Mouse (Mus musculus): ENCODE data around the gene Krtap3-3.
A peak's percentile ranks its signal among the peaks of the same experiment; 100 is the strongest.
"Not testable (repeated sequence)": the region's sequence is repeated elsewhere in the genome, so short reads cannot be mapped to it uniquely, and the experiment has no call there.

The Krtap3-3 gene

GRCm38 (mm10) chr11:99550765-99551164 is at the start of gene Krtap3-3:
Gene Krtap3-3, minus strand, starts transcription at chr11:99550865.
- DNase-seq (ENCODE audit: low spot score) = no peak

- not testable (repeated sequence) for DNase-seq (ENCODE audit: low spot score)
These were observed 47.1 kb upstream of the Krtap3-3 start, which contains the start of gene Krtap9-3 for GRCm38 (mm10) chr11:99597742-99598141. Gene Krtap9-3, minus strand, starts transcription at chr11:99598105.

- DNase-seq (ENCODE audit: low spot score) = no peak
These were observed 40.3 kb upstream of the Krtap3-3 start, which contains the start of gene Krtap1-3 for GRCm38 (mm10) chr11:99590981-99591380. Gene Krtap1-3, minus strand, starts transcription at chr11:99591339.

GRCm38 (mm10) chr11:99585096-99585495 is 34.4 kb upstream of the Krtap3-3 start:
- DNase-seq (ENCODE audit: low spot score) = no peak

GRCm38 (mm10) chr11:99583245-99583704 is 32.6 kb upstream of the Krtap3-3 start, which contains the start of gene Krtap1-4:
Gene Krtap1-4, minus strand, starts transcription at chr11:99583654.
- DNase-seq (ENCODE audit: low spot score) = no peak

- no peak for DNase-seq (ENCODE audit: low spot score)
These were observed 30.9 kb upstream of the Krtap3-3 start for GRCm38 (mm10) chr11:99581564-99581963.

- no peak for DNase-seq (ENCODE audit: low spot score)
These were observed 30.4 kb upstream of the Krtap3-3 start for GRCm38 (mm10) chr11:99581051-99581450.

- DNase-seq (ENCODE audit: low spot score) = no peak
These were observed 30.0 kb upstream of the Krtap3-3 start, which contains the start of gene Krtap1-5 for GRCm38 (mm10) chr11:99580636-99581035. Gene Krtap1-5, minus strand, starts transcription at chr11:99581016.

GRCm38 (mm10) chr11:99574106-99574505 is 23.4 kb upstream of the Krtap3-3 start:
- peak; percentile 30 for DNase-seq (ENCODE audit: low spot score)

- DNase-seq (ENCODE audit: low spot score) = no peak
These were observed 22.5 kb upstream of the Krtap3-3 start for GRCm38 (mm10) chr11:99573164-99573563.

GRCm38 (mm10) chr11:99566530-99566929 is 15.9 kb upstream of the Krtap3-3 start, which contains the start of gene Krtap3-1:
Gene Krtap3-1, minus strand, starts transcription at chr11:99566630.
- no peak for DNase-seq (ENCODE audit: low spot score)

GRCm38 (mm10) chr11:99562580-99562979 is 11.9 kb upstream of the Krtap3-3 start:
- no peak for DNase-seq (ENCODE audit: low spot score)

- DNase-seq (ENCODE audit: low spot score) = no peak
These were observed 8.7 kb upstream of the Krtap3-3 start, which contains the start of gene Gm11939 for GRCm38 (mm10) chr11:99559366-99559765. Gene Gm11939, minus strand, starts transcription at chr11:99559466.

- DNase-seq (ENCODE audit: low spot score) = no peak
These were observed 7.5 kb upstream of the Krtap3-3 start for GRCm38 (mm10) chr11:99557976-99558745.

- no peak for DNase-seq (ENCODE audit: low spot score)
These were observed 6.1 kb upstream of the Krtap3-3 start, which contains the start of gene Krtap3-2 for GRCm38 (mm10) chr11:99556753-99557152. Gene Krtap3-2, minus strand, starts transcription at chr11:99556853.

- DNase-seq (ENCODE audit: low spot score) = no peak
These were observed 5.5 kb upstream of the Krtap3-3 start for GRCm38 (mm10) chr11:99556195-99556594.

- no peak for DNase-seq (ENCODE audit: low spot score)
These were observed 2.8 kb downstream of the Krtap3-3 start for GRCm38 (mm10) chr11:99547892-99548291.

- DNase-seq (ENCODE audit: low spot score) = no peak
These were observed 10.9 kb downstream of the Krtap3-3 start for GRCm38 (mm10) chr11:99539721-99540120.

GRCm38 (mm10) chr11:99521288-99521860 is 29.3 kb downstream of the Krtap3-3 start, which contains the start of gene Krt39:
Gene Krt39, minus strand, starts transcription at chr11:99521338.
- no peak for DNase-seq (ENCODE audit: low spot score)

- DNase-seq (ENCODE audit: low spot score) = no peak
These were observed 36.6 kb downstream of the Krtap3-3 start for GRCm38 (mm10) chr11:99514098-99514497.
